Mouse (Mus musculus) central nervous system, embryonic 11.5 days (tissue): ENCODE results near the gene Olfr691. TPM values are rescaled to one million over a fixed set of nuclear protein-coding genes. Genes with fewer than 3 reads are reported as not detected.

Source experiments
- polyA plus RNA-seq: library from polyadenylated mRNA; depleted of rRNA; stranded (reverse); fragments of >200 nt; gene quantifications from 2 replicates; pipeline ENCODE4 v1.2.3, GENCODE M21; 2012; rRNA removed

Gene Olfr691
- polyA plus RNA-seq, result 0.05 and 0.14 TPM in 2 replicates

DNA sequence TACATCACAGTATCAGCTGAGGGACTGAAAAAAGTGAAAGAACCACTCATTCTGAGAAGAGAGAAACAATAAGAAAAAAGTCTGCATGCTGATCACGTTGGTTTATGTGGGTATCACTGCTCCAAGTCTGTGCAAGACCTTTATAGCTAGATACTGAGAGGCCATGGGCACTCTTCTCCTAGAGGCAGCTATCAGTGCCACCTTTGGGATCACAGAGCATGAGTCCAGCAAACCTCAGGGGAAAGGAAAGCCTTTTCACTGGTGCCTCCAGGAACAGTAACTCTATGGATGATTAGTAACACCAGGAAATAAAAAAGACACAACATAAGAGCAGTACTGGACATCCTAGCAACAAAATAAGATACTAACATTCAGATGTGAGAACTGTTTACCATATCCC is at the start of gene Olfr691:
Olfr691 (minus strand) TSS at position 101 of the 400 bp plus-strand sequence.

DNA sequence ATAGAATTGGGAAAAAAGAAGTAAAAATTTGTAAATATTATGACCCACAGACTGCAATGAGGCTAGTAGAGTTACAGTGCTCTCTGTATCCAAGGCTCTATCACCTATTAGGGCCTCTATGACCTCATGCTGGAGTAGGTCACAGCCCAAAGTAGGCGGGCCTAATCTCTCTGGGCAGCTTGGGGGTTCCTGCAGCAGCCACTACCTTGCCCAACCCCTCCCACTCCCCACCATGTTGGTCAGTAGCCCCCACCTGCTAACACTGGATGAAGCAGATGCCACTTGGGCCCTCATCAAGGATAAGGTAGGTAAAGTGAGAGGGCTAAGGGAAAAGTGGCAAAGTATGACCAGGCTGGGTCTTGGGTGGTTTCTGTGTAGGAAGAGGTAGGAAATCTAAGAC is 32.8 kb upstream of the Olfr691 start, which contains the start of gene Gm5901:
Gm5901 (plus strand) TSS at position 173 of the 400 bp plus-strand sequence.

DNA sequence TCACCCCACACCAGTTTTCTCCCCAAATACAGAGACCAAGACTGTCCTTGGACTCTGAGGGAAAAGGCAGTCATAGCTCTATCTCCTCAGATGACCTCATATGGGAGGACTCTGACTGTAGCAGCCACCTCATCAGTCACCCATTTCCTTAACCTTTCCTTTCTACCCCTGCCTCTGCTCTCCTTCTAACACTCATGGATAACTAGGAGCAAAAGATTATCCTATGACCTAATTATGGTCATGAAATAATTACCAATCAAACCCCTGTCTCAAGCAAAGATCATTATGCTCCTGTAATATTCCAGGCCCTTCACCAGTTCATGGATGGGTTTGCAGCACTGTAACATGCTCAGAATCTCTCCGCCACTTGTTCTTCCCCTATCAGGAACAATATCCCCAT is 25.9 kb upstream of the Olfr691 start, which contains the start of gene Olfr692:
Olfr692 (plus strand) TSS at position 301 of the 400 bp plus-strand sequence.

DNA sequence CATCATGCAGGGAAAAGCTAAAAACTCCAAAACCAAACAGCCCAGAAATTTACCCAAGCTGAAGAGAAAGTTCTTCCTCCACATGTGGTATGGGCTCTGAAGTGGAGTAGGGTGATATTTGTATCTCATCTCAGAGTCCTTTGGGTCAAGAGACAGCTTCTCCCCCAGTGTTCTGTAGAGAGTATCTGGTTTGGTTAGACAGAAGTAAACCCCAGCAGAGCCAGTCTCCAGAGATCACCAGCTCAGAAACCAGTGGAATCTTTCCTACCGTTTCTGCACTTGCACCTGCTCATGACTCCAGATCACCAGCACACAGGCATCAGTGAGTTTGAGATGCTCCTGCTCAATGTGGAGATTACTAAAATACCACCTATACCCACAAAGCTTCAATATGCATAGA is 8.1 kb downstream of the Olfr691 start, which contains the start of gene Olfr690:
Olfr690 (minus strand) TSS at position 101 of the 400 bp plus-strand sequence.

DNA sequence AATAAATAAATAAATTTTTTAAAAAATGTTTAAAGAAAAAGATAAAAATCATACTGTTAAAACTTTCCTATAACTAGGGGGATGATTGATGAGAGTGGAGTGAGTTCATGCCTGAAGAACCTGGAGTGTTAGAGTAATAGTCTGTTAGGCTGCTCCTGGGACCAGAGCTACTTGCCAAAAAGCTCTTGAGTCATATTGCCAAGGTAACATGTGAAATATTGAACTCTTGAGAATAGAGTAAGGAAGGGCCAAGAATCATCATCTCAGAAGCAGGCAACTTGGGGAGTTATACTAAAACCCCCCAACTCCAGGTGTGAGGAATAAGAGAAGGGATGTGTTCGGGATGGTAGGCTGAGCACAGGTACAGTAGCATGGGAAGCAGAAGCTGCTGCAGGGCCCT is 31.2 kb downstream of the Olfr691 start, which contains the start of gene Olfr689:
Olfr689 (plus strand) TSS at position 301 of the 400 bp plus-strand sequence.

DNA sequence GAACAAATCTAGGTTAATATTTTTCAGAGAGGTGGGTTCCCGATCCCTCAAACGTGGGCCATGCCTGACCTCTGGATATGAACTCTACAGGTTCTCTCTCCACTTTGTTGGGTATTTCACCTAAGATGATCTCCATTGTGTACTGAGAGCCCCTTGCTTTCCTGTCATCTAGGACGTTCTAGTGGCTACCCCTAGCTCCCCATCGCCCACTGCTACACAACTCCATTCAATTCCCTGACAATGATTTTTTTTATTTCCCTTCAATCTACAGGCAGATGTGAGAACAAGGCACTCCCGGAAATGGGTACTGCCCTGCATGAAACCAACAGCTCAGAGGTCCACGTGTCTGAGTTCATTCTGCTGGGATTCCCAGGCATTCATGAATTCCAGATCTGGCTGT is 54.3 kb downstream of the Olfr691 start, which contains the start of gene Olfr688:
Olfr688 (plus strand) TSS at position 301 of the 400 bp plus-strand sequence.

Other genes with a start within 250 kb of the Olfr691 start
- not detected in 2 replicates for gene Olfr680-ps1, start 249.5 kb downstream of the Olfr691 start, polyA plus RNA-seq
- not detected in 2 replicates for gene Olfr681, start 225.4 kb downstream of the Olfr691 start, polyA plus RNA-seq
- gene Olfr683, start 195.3 kb downstream of the Olfr691 start, polyA plus RNA-seq, result not detected in 2 replicates
- gene Olfr684, start 178.6 kb downstream of the Olfr691 start, polyA plus RNA-seq, result not detected in 2 replicates
- not detected in 2 replicates for gene Olfr685, start 156.3 kb downstream of the Olfr691 start, polyA plus RNA-seq
- not detected in 2 replicates for gene Olfr686, start 134.8 kb downstream of the Olfr691 start, polyA plus RNA-seq
- gene Olfr688, start 54.2 kb downstream of the Olfr691 start, polyA plus RNA-seq, result not detected in 2 replicates
- gene Olfr689, start 31.1 kb downstream of the Olfr691 start, polyA plus RNA-seq, result not detected in 2 replicates
- gene Olfr690, start 8.2 kb downstream of the Olfr691 start, polyA plus RNA-seq, result 0.10 TPM in 1 of 2 replicates, not detected in the other
- gene Olfr692, start 26.0 kb upstream of the Olfr691 start, polyA plus RNA-seq, result not detected in 2 replicates
- gene Gm5901, start 32.8 kb upstream of the Olfr691 start, polyA plus RNA-seq, result not detected in 2 replicates
- 29.4 and 38.9 TPM in 2 replicates for gene Fam160a2, start 57.8 kb upstream of the Olfr691 start, polyA plus RNA-seq
- gene Cnga4, start 62.3 kb upstream of the Olfr691 start, polyA plus RNA-seq, result 0.20 and 0.24 TPM in 2 replicates
- gene Cckbr, start 83.5 kb upstream of the Olfr691 start, polyA plus RNA-seq, result 0.14 and 0.17 TPM in 2 replicates
- 17.6 and 19.0 TPM in 2 replicates for gene Cavin3, start 140.0 kb upstream of the Olfr691 start, polyA plus RNA-seq
- gene Smpd1, start 212.1 kb upstream of the Olfr691 start, polyA plus RNA-seq, result 18.5 and 25.3 TPM in 2 replicates
- gene Apbb1, start 239.4 kb upstream of the Olfr691 start, polyA plus RNA-seq, result 92.2 and 93.1 TPM in 2 replicates